Mouse (Mus musculus): ENCODE measurements around the gene Hapln1. TPM values are rescaled to one million over a fixed set of nuclear protein-coding genes. Genes with fewer than 3 reads are reported as not detected.

Hapln1 gene
- polyA plus RNA-seq (2015; fragmentation: Nextera tagmentation; extraction: Ambion mirVana): 0.36 and 0.47 TPM in 2 replicates

DNA sequence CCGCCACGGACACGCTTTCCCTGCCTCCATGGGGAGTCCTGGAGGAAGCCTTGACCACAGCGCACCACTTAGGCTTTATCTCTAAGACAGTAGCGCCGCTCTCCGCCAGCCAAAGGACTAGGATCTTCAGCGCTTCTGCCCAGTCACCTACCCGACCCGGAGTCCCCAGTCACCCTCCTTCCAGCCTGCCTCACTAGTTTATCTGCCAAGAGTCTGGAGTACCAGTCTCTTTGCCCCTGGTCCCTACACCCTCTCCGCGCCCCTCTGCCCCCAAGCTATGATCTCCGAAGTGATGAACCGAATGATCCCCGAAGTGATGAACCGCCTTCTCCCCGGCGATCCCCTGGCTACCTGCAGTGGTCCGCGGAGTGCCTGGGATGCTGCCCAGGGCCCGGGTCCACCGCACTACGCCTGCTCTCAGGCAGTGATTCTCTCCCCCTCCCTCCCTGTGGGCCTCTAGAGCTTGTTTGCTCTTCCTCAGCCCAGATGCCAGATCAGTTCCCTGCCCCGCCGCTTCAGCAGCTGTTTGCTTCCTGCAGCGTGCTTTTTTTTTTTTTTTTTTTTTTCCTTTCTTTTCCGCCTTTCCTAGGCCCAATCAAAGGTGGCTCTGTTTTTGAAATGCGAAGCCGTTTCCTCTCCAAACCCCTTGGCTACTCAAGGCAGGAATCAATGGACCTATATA is at the start of gene Hapln1:
Gene Hapln1 (plus strand): TSS at position 592 of the 682 bp plus-strand sequence.
- Histone ChIP-seq H3K9me3 (replicated peaks; ENCODE audit: control insufficient read depth, low read length, poor library complexity, severe bottlenecking) (no peaks in the 10 kb centered on the region), H3K27ac (ENCODE audit: low read length) (no peak within 1 kb of the TSS), H3K9ac (ENCODE audit: low read depth, low read length) (peak within 1 kb of the TSS; percentile 70), H3K4me3 (ENCODE audit: low read depth, low read length) (peak within 1 kb of the TSS; percentile 61), H3K27me3 (ENCODE audit: control insufficient read depth, insufficient read depth, low read depth, low read length) (no peaks in the 10 kb centered on the region), H3K36me3 (ENCODE audit: control insufficient read depth, insufficient read depth, low read length) (no peaks in the 10 kb centered on the region), H3K4me2 (ENCODE audit: low read length) (peak within 1 kb of the TSS; percentile 93), H3K4me1 (ENCODE audit: control insufficient read depth, insufficient read depth, low read length) (peaks cover 5% of the 10 kb centered on the region)
- WGBS: under 1% methylated on average over 29 of the region's 29 CpGs
- peak; percentile 88 for ATAC-seq

DNA sequence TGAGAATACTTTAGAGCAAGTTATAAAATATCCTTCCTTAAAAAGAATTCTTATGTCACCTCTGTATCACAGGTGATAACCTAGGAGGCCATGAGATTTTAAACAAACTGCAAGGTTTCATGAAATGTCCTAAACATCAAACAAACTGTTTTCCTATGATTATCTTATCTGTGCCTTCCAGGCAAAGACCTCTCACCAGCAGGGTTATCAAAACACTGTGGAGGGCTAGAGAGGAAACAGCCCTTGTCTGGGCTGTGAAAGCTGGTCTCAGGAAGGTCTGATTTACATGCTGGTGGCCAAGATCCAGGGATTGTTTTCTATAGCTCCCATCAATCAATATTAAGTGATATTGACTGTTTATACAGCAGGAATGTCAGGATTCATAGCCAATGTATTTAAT is 46.4 kb upstream of the Hapln1 start:
- no peak overlapping the region for H3K4me3 ChIP-seq (ENCODE audit: low read depth, low read length)
- H3K4me2 ChIP-seq (ENCODE audit: low read length): no peak overlapping the region
- H3K27ac ChIP-seq (ENCODE audit: low read length): no peak overlapping the region
- no peak overlapping the region for H3K9ac ChIP-seq (ENCODE audit: low read depth, low read length)
- no peaks in the 10 kb centered on the region for H3K4me1 ChIP-seq (ENCODE audit: control insufficient read depth, insufficient read depth, low read length)
- H3K9me3 ChIP-seq (replicated peaks; ENCODE audit: control insufficient read depth, low read length, poor library complexity, severe bottlenecking): no peaks in the 10 kb centered on the region
- no peaks in the 10 kb centered on the region for H3K36me3 ChIP-seq (ENCODE audit: control insufficient read depth, insufficient read depth, low read length)
- ATAC-seq: no peak
- no peaks in the 10 kb centered on the region for H3K27me3 ChIP-seq (ENCODE audit: control insufficient read depth, insufficient read depth, low read depth, low read length)

DNA sequence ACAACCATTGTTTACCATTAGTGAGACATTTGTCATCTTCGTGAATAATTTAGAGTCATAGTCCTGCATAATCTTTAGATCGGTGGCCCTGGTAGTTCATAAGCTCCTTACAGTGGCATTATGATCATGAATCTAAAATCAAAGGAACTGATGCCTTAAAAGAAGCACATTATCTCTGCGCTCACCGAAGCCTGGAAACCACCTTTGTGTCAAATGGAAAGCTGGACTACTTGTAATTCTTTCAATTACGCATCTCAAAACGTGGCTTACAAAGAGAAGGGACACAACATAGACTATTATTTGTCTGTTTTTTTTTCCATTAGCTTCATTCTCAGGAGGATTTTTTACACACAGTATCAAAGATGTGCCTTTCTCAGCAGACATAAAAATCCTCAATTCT is 45.9 kb upstream of the Hapln1 start:
- no peaks in the 10 kb centered on the region for H3K4me1 ChIP-seq (ENCODE audit: control insufficient read depth, insufficient read depth, low read length)
- no peak overlapping the region for H3K4me2 ChIP-seq (ENCODE audit: low read length)
- no peak overlapping the region for H3K27ac ChIP-seq (ENCODE audit: low read length)
- no peak overlapping the region for H3K4me3 ChIP-seq (ENCODE audit: low read depth, low read length)
- WGBS: 54% methylated on average over 6 of the region's 6 CpGs
- no peaks in the 10 kb centered on the region for H3K27me3 ChIP-seq (ENCODE audit: control insufficient read depth, insufficient read depth, low read depth, low read length)
- H3K36me3 ChIP-seq (ENCODE audit: control insufficient read depth, insufficient read depth, low read length): no peaks in the 10 kb centered on the region
- H3K9ac ChIP-seq (ENCODE audit: low read depth, low read length): no peak overlapping the region
- ATAC-seq: no peak
- H3K9me3 ChIP-seq (replicated peaks; ENCODE audit: control insufficient read depth, low read length, poor library complexity, severe bottlenecking): no peaks in the 10 kb centered on the region

DNA sequence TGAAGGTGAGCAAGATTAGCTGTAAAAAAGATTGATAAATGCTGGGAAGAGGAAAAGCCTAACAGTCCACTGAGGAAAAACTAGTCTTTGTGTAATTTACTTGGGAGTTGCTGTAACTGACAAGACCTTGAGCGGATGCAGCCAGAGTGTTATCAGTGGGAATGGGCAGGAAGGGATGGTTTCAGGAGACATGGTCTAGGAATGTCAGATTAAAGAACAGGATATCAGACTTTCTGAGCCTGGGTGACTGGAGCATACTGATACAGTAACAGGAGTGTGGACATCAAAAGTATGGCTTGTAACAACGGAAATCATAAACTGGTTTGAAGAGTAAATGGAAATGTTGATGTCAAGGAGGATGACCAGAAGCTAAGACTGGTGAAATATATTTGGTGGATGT is 43.0 kb upstream of the Hapln1 start:
- no peak overlapping the region for H3K9ac ChIP-seq (ENCODE audit: low read depth, low read length)
- no peak overlapping the region for H3K4me3 ChIP-seq (ENCODE audit: low read depth, low read length)
- no peaks in the 10 kb centered on the region for H3K36me3 ChIP-seq (ENCODE audit: control insufficient read depth, insufficient read depth, low read length)
- H3K4me1 ChIP-seq (ENCODE audit: control insufficient read depth, insufficient read depth, low read length): no peaks in the 10 kb centered on the region
- no peak for ATAC-seq
- H3K4me2 ChIP-seq (ENCODE audit: low read length): no peak overlapping the region
- H3K27ac ChIP-seq (ENCODE audit: low read length): no peak overlapping the region
- no peaks in the 10 kb centered on the region for H3K27me3 ChIP-seq (ENCODE audit: control insufficient read depth, insufficient read depth, low read depth, low read length)
- no peaks in the 10 kb centered on the region for H3K9me3 ChIP-seq (replicated peaks; ENCODE audit: control insufficient read depth, low read length, poor library complexity, severe bottlenecking)
- WGBS: 96% methylated on average over 2 of the region's 2 CpGs

DNA sequence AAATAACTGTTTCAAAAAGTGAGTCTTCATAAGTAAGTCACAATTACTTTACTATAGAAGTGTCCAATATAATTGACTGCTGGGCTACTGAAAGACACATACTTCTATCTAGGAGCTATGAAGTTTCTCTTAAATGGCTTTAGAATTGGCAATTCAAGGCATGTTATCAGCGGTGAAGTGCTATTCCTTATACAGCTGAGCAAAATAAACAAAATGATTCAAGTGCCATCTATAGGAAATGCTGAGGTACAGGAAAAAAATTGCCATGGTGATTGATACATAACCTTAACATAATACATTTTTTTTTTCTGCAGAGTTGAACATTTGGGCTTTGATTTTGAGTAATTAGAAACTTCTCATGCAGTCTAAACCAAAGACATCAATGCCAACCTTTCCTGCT is 40.2 kb upstream of the Hapln1 start:
- Histone ChIP-seq H3K4me3 (ENCODE audit: low read depth, low read length) (no peak overlapping the region), H3K4me1 (ENCODE audit: control insufficient read depth, insufficient read depth, low read length) (no peaks in the 10 kb centered on the region), H3K27me3 (ENCODE audit: control insufficient read depth, insufficient read depth, low read depth, low read length) (no peaks in the 10 kb centered on the region), H3K9ac (ENCODE audit: low read depth, low read length) (no peak overlapping the region), H3K9me3 (replicated peaks; ENCODE audit: control insufficient read depth, low read length, poor library complexity, severe bottlenecking) (no peaks in the 10 kb centered on the region), H3K4me2 (ENCODE audit: low read length) (no peak overlapping the region), H3K27ac (ENCODE audit: low read length) (no peak overlapping the region), H3K36me3 (ENCODE audit: control insufficient read depth, insufficient read depth, low read length) (no peaks in the 10 kb centered on the region)
- 34% methylated on average over 1 of the region's 1 CpGs for WGBS
- ATAC-seq: 0 out of 2 replicates have a peak, but pooled peaks have one; percentile 56

DNA sequence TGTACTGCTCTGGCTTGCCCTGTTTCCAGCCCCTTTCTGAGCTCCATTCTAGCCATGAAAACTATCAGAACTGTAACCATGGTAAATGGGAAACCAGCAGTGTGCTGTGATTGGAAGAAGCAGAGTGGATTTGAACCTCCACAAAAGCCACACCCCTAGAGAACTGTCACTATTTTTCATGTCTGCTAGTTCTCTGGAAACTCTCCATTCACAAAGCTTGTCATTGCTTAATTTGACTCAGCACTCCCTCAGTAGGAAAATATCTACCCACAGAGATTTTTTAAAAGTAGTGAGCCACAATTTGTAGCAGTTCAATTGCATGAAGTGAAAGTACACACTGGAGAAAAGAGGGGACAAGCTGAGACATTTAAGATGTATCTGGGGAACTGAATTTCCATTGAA is 18.1 kb upstream of the Hapln1 start:
- Histone ChIP-seq H3K4me1 (ENCODE audit: control insufficient read depth, insufficient read depth, low read length) (no peaks in the 10 kb centered on the region), H3K27ac (ENCODE audit: low read length) (no peak overlapping the region), H3K9me3 (replicated peaks; ENCODE audit: control insufficient read depth, low read length, poor library complexity, severe bottlenecking) (no peaks in the 10 kb centered on the region), H3K36me3 (ENCODE audit: control insufficient read depth, insufficient read depth, low read length) (no peaks in the 10 kb centered on the region), H3K4me3 (ENCODE audit: low read depth, low read length) (no peak overlapping the region), H3K4me2 (ENCODE audit: low read length) (no peak overlapping the region), H3K9ac (ENCODE audit: low read depth, low read length) (no peak overlapping the region), H3K27me3 (ENCODE audit: control insufficient read depth, insufficient read depth, low read depth, low read length) (no peaks in the 10 kb centered on the region)
- no peak for ATAC-seq

DNA sequence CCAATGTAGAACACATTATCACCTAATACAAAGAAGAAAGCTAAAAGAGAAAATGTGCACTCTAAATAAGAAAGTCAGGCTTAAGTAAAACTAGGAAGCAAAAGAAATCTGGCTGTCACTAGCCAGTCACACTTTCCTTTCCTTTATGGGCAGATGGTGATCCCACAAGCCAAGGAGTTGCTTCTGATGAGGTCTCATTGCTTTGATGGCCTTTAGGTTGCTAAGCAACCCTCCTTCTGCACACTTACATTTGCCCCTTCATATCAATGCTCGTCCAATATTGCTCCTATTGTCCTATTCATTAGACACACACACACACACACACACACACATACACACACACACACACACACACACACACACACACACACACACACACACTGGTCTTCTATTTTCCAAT is 10.9 kb upstream of the Hapln1 start:
- Histone ChIP-seq H3K36me3 (ENCODE audit: control insufficient read depth, insufficient read depth, low read length) (no peaks in the 10 kb centered on the region), H3K9me3 (replicated peaks; ENCODE audit: control insufficient read depth, low read length, poor library complexity, severe bottlenecking) (no peaks in the 10 kb centered on the region), H3K4me2 (ENCODE audit: low read length) (no peak overlapping the region), H3K4me3 (ENCODE audit: low read depth, low read length) (no peak overlapping the region), H3K27me3 (ENCODE audit: control insufficient read depth, insufficient read depth, low read depth, low read length) (no peaks in the 10 kb centered on the region), H3K9ac (ENCODE audit: low read depth, low read length) (no peak overlapping the region), H3K27ac (ENCODE audit: low read length) (no peak overlapping the region), H3K4me1 (ENCODE audit: control insufficient read depth, insufficient read depth, low read length) (no peaks in the 10 kb centered on the region)
- no peak for ATAC-seq
- 8% methylated on average over 1 of the region's 1 CpGs for WGBS

DNA sequence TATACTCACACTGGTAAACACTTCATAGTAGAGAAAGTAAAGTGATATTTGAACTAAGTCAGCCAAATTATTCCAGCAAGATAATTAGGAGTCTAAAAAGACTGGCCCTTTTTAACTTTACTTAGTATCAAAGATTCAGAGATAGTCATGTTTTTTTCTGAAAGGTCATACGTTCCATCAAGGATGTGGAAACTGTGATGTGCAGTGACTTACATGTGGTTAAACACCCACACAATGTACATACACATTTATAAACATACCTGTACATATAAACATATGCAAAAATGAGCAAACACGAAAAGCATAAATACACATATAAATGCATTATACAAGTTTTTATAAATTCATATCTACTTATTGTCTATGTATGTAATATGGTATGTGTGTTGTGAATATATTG is 9.2 kb upstream of the Hapln1 start:
- 97% methylated on average over 2 of the region's 2 CpGs for WGBS
- Histone ChIP-seq H3K9me3 (replicated peaks; ENCODE audit: control insufficient read depth, low read length, poor library complexity, severe bottlenecking) (no peaks in the 10 kb centered on the region), H3K4me1 (ENCODE audit: control insufficient read depth, insufficient read depth, low read length) (no peaks in the 10 kb centered on the region), H3K9ac (ENCODE audit: low read depth, low read length) (no peak overlapping the region), H3K4me3 (ENCODE audit: low read depth, low read length) (no peak overlapping the region), H3K4me2 (ENCODE audit: low read length) (no peak overlapping the region), H3K27ac (ENCODE audit: low read length) (no peak overlapping the region), H3K36me3 (ENCODE audit: control insufficient read depth, insufficient read depth, low read length) (no peaks in the 10 kb centered on the region), H3K27me3 (ENCODE audit: control insufficient read depth, insufficient read depth, low read depth, low read length) (no peaks in the 10 kb centered on the region)
- ATAC-seq: no peak

DNA sequence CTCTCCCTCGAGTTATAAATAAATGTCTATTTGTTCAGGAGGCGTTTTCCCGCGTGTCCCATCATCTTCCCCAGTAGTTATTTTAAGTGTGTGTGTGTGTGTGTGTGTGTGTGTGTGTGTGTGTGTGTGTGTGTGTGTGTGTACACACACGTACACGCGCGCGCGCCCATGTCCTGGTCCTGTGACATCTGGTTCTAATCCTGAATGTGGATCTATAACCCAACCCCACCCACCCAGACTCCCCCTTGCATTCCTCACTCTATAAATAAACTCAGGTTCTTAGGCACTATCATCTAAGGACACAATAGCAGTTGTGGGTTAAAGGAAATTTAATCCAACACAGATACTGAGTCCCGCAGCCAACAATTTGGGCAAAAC is 280 bp downstream of the Hapln1 start:
- H3K27me3 ChIP-seq (ENCODE audit: control insufficient read depth, insufficient read depth, low read depth, low read length): no peaks in the 10 kb centered on the region
- H3K4me2 ChIP-seq (ENCODE audit: low read length): peak overlapping the region; percentile 93
- H3K4me1 ChIP-seq (ENCODE audit: control insufficient read depth, insufficient read depth, low read length): peaks cover 5% of the 10 kb centered on the region
- peak; percentile 22; the same call in 1 of the 2 replicates for ATAC-seq
- no peak overlapping the region for H3K9ac ChIP-seq (ENCODE audit: low read depth, low read length)
- H3K4me3 ChIP-seq (ENCODE audit: low read depth, low read length): peak overlapping the region; percentile 61
- H3K27ac ChIP-seq (ENCODE audit: low read length): no peak overlapping the region
- no peaks in the 10 kb centered on the region for H3K9me3 ChIP-seq (replicated peaks; ENCODE audit: control insufficient read depth, low read length, poor library complexity, severe bottlenecking)
- H3K36me3 ChIP-seq (ENCODE audit: control insufficient read depth, insufficient read depth, low read length): no peaks in the 10 kb centered on the region
- WGBS: 52% methylated on average over 11 of the region's 11 CpGs
